Mouse (Mus musculus) lung, embryonic 16.5 days (tissue): ENCODE data around the gene Rbpms2. TPM values are rescaled to one million over a fixed set of nuclear protein-coding genes. Genes with fewer than 3 reads are reported as not detected.
A peak's percentile ranks its signal among the peaks of the same experiment; 100 is the strongest.

Source experiments
- ATAC-seq: fragments of 200-750 bp; cut with Nextera tagmentation; 2 replicates; pipeline ENCODE4 v1.8.0; 2017; ENCODE audit warnings: low read depth, mild to moderate bottlenecking, moderate library complexity
- H3K27ac ChIP-seq: fragments of 300-500 bp; sonication (generic); 2 replicates; pipeline ENCODE4 v1.5.1; 2014; ENCODE audit warnings: mild to moderate bottlenecking, control low read depth, low read length
- H3K27me3 ChIP-seq: fragments of 300-500 bp; sonication (generic); 2 replicates; pipeline ENCODE4 v1.6.1; 2014; ENCODE audit warnings: low read depth, low read length, mixed read lengths; ENCODE audit not compliant: control insufficient read depth, insufficient read depth
- H3K36me3 ChIP-seq: fragments of 300-500 bp; sonication (generic); 2 replicates; pipeline ENCODE4 v1.6.1; 2014; ENCODE audit warnings: low read length; ENCODE audit not compliant: control insufficient read depth, insufficient read depth
- H3K4me1 ChIP-seq: fragments of 300-500 bp; sonication (generic); replicated peaks from 2 replicates; pipeline ENCODE4 v1.6.1; 2014; ENCODE audit warnings: low read length, mixed read lengths; ENCODE audit not compliant: control insufficient read depth, insufficient read depth
- H3K4me2 ChIP-seq: fragments of 300-500 bp; sonication (generic); 2 replicates; pipeline ENCODE4 v1.6.1; 2014; ENCODE audit warnings: low read depth, low read length, control low read depth
- H3K4me3 ChIP-seq: fragments of 300-500 bp; sonication (generic); 2 replicates; pipeline ENCODE4 v1.5.1; 2014; ENCODE audit warnings: mild to moderate bottlenecking, low read length, control low read depth
- H3K9ac ChIP-seq: fragments of 300-500 bp; sonication (generic); 2 replicates; pipeline ENCODE4 v1.6.1; 2014; ENCODE audit warnings: low read length, control low read depth
- H3K9me3 ChIP-seq: fragments of 300-500 bp; sonication (generic); 2 replicates; pipeline ENCODE4 v1.6.1; 2016; ENCODE audit warnings: low read length; ENCODE audit not compliant: control insufficient read depth
- WGBS: fragments of 180-500 bp; shearing (Covaris S2); extraction: QIAGEN DNeasy Blood & Tissue Kit; methylation state at CpG from one replicate; pipeline ENCODE4 v1.1.7; 2014; 5-methylcytosine and 5-hydroxymethylcytosine counted together
- polyA plus RNA-seq: library from polyadenylated mRNA; unstranded; fragments of >200 nt; fragmentation: Nextera tagmentation; extraction: Ambion mirVana; gene quantifications from 2 replicates; pipeline ENCODE4 v1.2.1, GENCODE M21; 2015

Gene Rbpms2
- polyA plus RNA-seq, 1 experiment from 2014 or later = 14.1 TPM

- peaks cover 18% of the 10 kb centered on the region for H3K36me3 ChIP-seq
- 74% methylated on average over 3 of the region's 3 CpGs for WGBS
- peak overlapping the region; percentile 75 for H3K9ac ChIP-seq
- no peaks in the 10 kb centered on the region for H3K27me3 ChIP-seq
- peaks cover 23% of the 10 kb centered on the region for H3K4me1 ChIP-seq
- ATAC-seq = no peak
- H3K4me2 ChIP-seq = peak overlapping the region; percentile 97
- peak overlapping the region; percentile 72 for H3K4me3 ChIP-seq
- H3K9me3 ChIP-seq = no peaks in the 10 kb centered on the region
- no peak overlapping the region for H3K27ac ChIP-seq
Measured at GRCm38 (mm10) chr9:65589091-65589490, 40.4 kb upstream of the Rbpms2 start.

GRCm38 (mm10) chr9:65592721-65593120 is 36.7 kb upstream of the Rbpms2 start:
- H3K4me1 ChIP-seq = peaks cover 17% of the 10 kb centered on the region
- no peaks in the 10 kb centered on the region for H3K27me3 ChIP-seq
- H3K9ac ChIP-seq = no peak overlapping the region
- H3K36me3 ChIP-seq = peaks cover 18% of the 10 kb centered on the region
- ATAC-seq = no peak
- H3K9me3 ChIP-seq = no peaks in the 10 kb centered on the region
- H3K4me3 ChIP-seq = no peak overlapping the region
- no peak overlapping the region for H3K27ac ChIP-seq
- H3K4me2 ChIP-seq = no peak overlapping the region
- 88% methylated on average over 3 of the region's 3 CpGs for WGBS

GRCm38 (mm10) chr9:65593596-65593995 is 35.9 kb upstream of the Rbpms2 start:
- Histone ChIP-seq H3K4me3 (no peak overlapping the region), H3K36me3 (peaks cover 18% of the 10 kb centered on the region), H3K27ac (no peak overlapping the region), H3K9ac (no peak overlapping the region), H3K4me1 (peaks cover 11% of the 10 kb centered on the region), H3K9me3 (no peaks in the 10 kb centered on the region), H3K4me2 (no peak overlapping the region), H3K27me3 (no peaks in the 10 kb centered on the region)
- 81% methylated on average over 9 of the region's 9 CpGs for WGBS
- no peak for ATAC-seq

GRCm38 (mm10) chr9:65598765-65599249 is 30.6 kb upstream of the Rbpms2 start:
- 36% methylated on average over 9 of the region's 11 CpGs for WGBS
- no peak for ATAC-seq
- Histone ChIP-seq H3K9ac (no peak overlapping the region), H3K36me3 (peaks cover 2% of the 10 kb centered on the region), H3K4me3 (peak overlapping the region; percentile 32), H3K27me3 (no peaks in the 10 kb centered on the region), H3K4me2 (peak overlapping the region; percentile 39), H3K9me3 (no peaks in the 10 kb centered on the region), H3K27ac (no peak overlapping the region), H3K4me1 (no peaks in the 10 kb centered on the region)

GRCm38 (mm10) chr9:65600951-65601350 is 28.5 kb upstream of the Rbpms2 start:
- Histone ChIP-seq H3K9me3 (no peaks in the 10 kb centered on the region), H3K27ac (no peak overlapping the region), H3K4me3 (no peak overlapping the region), H3K27me3 (no peaks in the 10 kb centered on the region), H3K9ac (no peak overlapping the region), H3K4me2 (no peak overlapping the region), H3K4me1 (peaks cover 2% of the 10 kb centered on the region; the same call in 1 of the 2 replicates), H3K36me3 (no peaks in the 10 kb centered on the region)
- 64% methylated on average over 2 of the region's 2 CpGs for WGBS
- ATAC-seq = no peak

- Histone ChIP-seq H3K9ac (no peak overlapping the region), H3K27ac (no peak overlapping the region), H3K4me1 (peaks cover 4% of the 10 kb centered on the region; the same call in 1 of the 2 replicates), H3K9me3 (no peaks in the 10 kb centered on the region), H3K36me3 (no peaks in the 10 kb centered on the region), H3K4me2 (no peak overlapping the region), H3K4me3 (no peak overlapping the region), H3K27me3 (no peaks in the 10 kb centered on the region)
- WGBS = 44% methylated on average over 8 of the region's 8 CpGs
- no peak for ATAC-seq
Measured at GRCm38 (mm10) chr9:65603401-65604102, 25.9 kb upstream of the Rbpms2 start.

GRCm38 (mm10) chr9:65605471-65606136 is 23.8 kb upstream of the Rbpms2 start:
- Histone ChIP-seq H3K4me2 (peak overlapping the region; percentile 34), H3K27ac (no peak overlapping the region), H3K4me3 (no peak overlapping the region), H3K9ac (no peak overlapping the region), H3K9me3 (no peaks in the 10 kb centered on the region), H3K27me3 (no peaks in the 10 kb centered on the region), H3K4me1 (peaks cover 4% of the 10 kb centered on the region; the same call in 1 of the 2 replicates), H3K36me3 (no peaks in the 10 kb centered on the region)
- 7% methylated on average over 9 of the region's 9 CpGs for WGBS
- ATAC-seq = peak; percentile 88

- ATAC-seq = no peak
- Histone ChIP-seq H3K27me3 (no peaks in the 10 kb centered on the region), H3K4me2 (no peak overlapping the region), H3K9me3 (no peaks in the 10 kb centered on the region), H3K36me3 (no peaks in the 10 kb centered on the region), H3K4me1 (peaks cover 4% of the 10 kb centered on the region; the same call in 1 of the 2 replicates), H3K9ac (0 out of 2 replicates have a peak overlapping the region, but pooled peaks have one; percentile 14), H3K4me3 (no peak overlapping the region), H3K27ac (0 out of 2 replicates have a peak overlapping the region, but pooled peaks have one; percentile 4)
- 44% methylated on average over 9 of the region's 9 CpGs for WGBS
Measured at GRCm38 (mm10) chr9:65606321-65607109, 22.9 kb upstream of the Rbpms2 start.

- 37% methylated on average over 2 of the region's 2 CpGs for WGBS
- Histone ChIP-seq H3K4me3 (no peak overlapping the region), H3K9me3 (no peaks in the 10 kb centered on the region), H3K27ac (no peak overlapping the region), H3K27me3 (no peaks in the 10 kb centered on the region), H3K4me1 (peaks cover 4% of the 10 kb centered on the region; the same call in 1 of the 2 replicates), H3K4me2 (no peak overlapping the region), H3K9ac (no peak overlapping the region), H3K36me3 (no peaks in the 10 kb centered on the region)
- ATAC-seq = no peak
Measured at GRCm38 (mm10) chr9:65607120-65607519, 22.3 kb upstream of the Rbpms2 start.
